Mouse (Mus musculus) limb, embryonic 13.5 days (tissue): Measurements from ENCODE around the gene Gm17359. TPM values are rescaled to one million over a fixed set of nuclear protein-coding genes. Genes with fewer than 3 reads are reported as not detected.

Source experiments
- ATAC-seq: fragments of 200-750 bp; cut with Nextera tagmentation; 2 replicates; pipeline ENCODE4 v1.8.0; 2017; ENCODE audit warnings: low read depth, moderate number of reproducible peaks, moderate TSS enrichment; ENCODE audit not compliant: low FRiP score
- H3K27ac ChIP-seq: fragments of 300-500 bp; sonication (generic); 2 replicates; pipeline ENCODE4 v1.5.1; 2015; ENCODE audit warnings: inconsistent platforms, mild to moderate bottlenecking, moderate library complexity
- H3K27me3 ChIP-seq: fragments of 300-500 bp; sonication (generic); 2 replicates; pipeline ENCODE4 v1.6.1; 2015; ENCODE audit warnings: mild to moderate bottlenecking, inconsistent platforms
- H3K36me3 ChIP-seq: fragments of 300-500 bp; sonication (generic); 2 replicates; pipeline ENCODE4 v1.6.1; 2015; ENCODE audit warnings: inconsistent platforms, mild to moderate bottlenecking, moderate library complexity
- H3K4me1 ChIP-seq: fragments of 300-500 bp; sonication (generic); 2 replicates; pipeline ENCODE4 v1.6.1; 2015; ENCODE audit warnings: inconsistent platforms
- H3K4me2 ChIP-seq: fragments of 300-500 bp; sonication (generic); replicated peaks from 2 replicates; pipeline ENCODE4 v1.6.1; 2015; ENCODE audit warnings: inconsistent platforms, mild to moderate bottlenecking, moderate library complexity
- H3K4me3 ChIP-seq: fragments of 300-500 bp; sonication (generic); 2 replicates; pipeline ENCODE4 v1.5.1; 2015; ENCODE audit warnings: moderate library complexity, mild to moderate bottlenecking, inconsistent platforms
- H3K9ac ChIP-seq: fragments of 300-500 bp; sonication (generic); 2 replicates; pipeline ENCODE4 v1.6.1; 2015; ENCODE audit warnings: mild to moderate bottlenecking, inconsistent platforms
- H3K9me3 ChIP-seq: fragments of 300-500 bp; sonication (generic); 2 replicates; pipeline ENCODE4 v1.6.1; 2016; ENCODE audit warnings: inconsistent platforms
- WGBS: fragments of 180-500 bp; shearing (Covaris S2); methylation state at CpG from one replicate; pipeline ENCODE4 v1.1.7; 2015; 5-methylcytosine and 5-hydroxymethylcytosine counted together
- polyA plus RNA-seq: library from polyadenylated mRNA; unstranded; fragments of >200 nt; fragmentation: Nextera tagmentation; extraction: Ambion mirVana; gene quantifications from 2 replicates; pipeline ENCODE4 v1.2.1, GENCODE M21; 2015

The Gm17359 gene
- 0.08 and 0.20 TPM in 2 replicates for polyA plus RNA-seq

- ATAC-seq: no peak
- Histone ChIP-seq H3K36me3 (no peaks in the 10 kb centered on the region), H3K9ac (no peak within 1 kb of the TSS), H3K27ac (no peak within 1 kb of the TSS), H3K4me1 (0 out of 2 replicates have a peak, but pooled peaks cover under 1% of the 10 kb centered on the region), H3K27me3 (no peaks in the 10 kb centered on the region), H3K4me3 (no peak within 1 kb of the TSS), H3K4me2 (no peak within 1 kb of the TSS), H3K9me3 (no peaks in the 10 kb centered on the region)
- 55% methylated on average over 8 of the region's 8 CpGs for WGBS
Observed at GRCm38 (mm10) chr3:79336044-79336766, at the start of gene Gm17359. Gene Gm17359 (plus strand): TSS chr3:79336661.

- Histone ChIP-seq H3K4me1 (peaks cover 42% of the 10 kb centered on the region), H3K27me3 (peaks cover 4% of the 10 kb centered on the region; the same call in 1 of the 2 replicates), H3K36me3 (no peaks in the 10 kb centered on the region), H3K9ac (peak overlapping the region; percentile 94), H3K9me3 (no peaks in the 10 kb centered on the region), H3K4me3 (peak overlapping the region; percentile 92), H3K4me2 (peak overlapping the region; percentile 96), H3K27ac (peak overlapping the region; percentile 97)
- peak; percentile 98 for ATAC-seq
- WGBS: under 1% methylated on average over 37 of the region's 60 CpGs
Observed at GRCm38 (mm10) chr3:79287108-79287576, 49.3 kb upstream of the Gm17359 start.

- peak overlapping the region; percentile 82 for H3K9ac ChIP-seq
- 13% methylated on average over 17 of the region's 17 CpGs for WGBS
- no peak for ATAC-seq
- no peaks in the 10 kb centered on the region for H3K36me3 ChIP-seq
- H3K4me2 ChIP-seq: peak overlapping the region; percentile 96
- no peaks in the 10 kb centered on the region for H3K9me3 ChIP-seq
- H3K27ac ChIP-seq: no peak overlapping the region
- H3K27me3 ChIP-seq: peaks cover 4% of the 10 kb centered on the region; the same call in 1 of the 2 replicates
- peaks cover 34% of the 10 kb centered on the region for H3K4me1 ChIP-seq
- peak overlapping the region; percentile 92 for H3K4me3 ChIP-seq
Observed at GRCm38 (mm10) chr3:79287699-79288458, 48.6 kb upstream of the Gm17359 start.

- ATAC-seq: no peak
- Histone ChIP-seq H3K27ac (no peak overlapping the region), H3K4me2 (no peak overlapping the region), H3K9me3 (no peaks in the 10 kb centered on the region), H3K4me3 (no peak overlapping the region), H3K9ac (no peak overlapping the region), H3K36me3 (no peaks in the 10 kb centered on the region), H3K4me1 (peaks cover 23% of the 10 kb centered on the region), H3K27me3 (peaks cover 4% of the 10 kb centered on the region; the same call in 1 of the 2 replicates)
- 73% methylated on average over 3 of the region's 3 CpGs for WGBS
Observed at GRCm38 (mm10) chr3:79289050-79289449, 47.4 kb upstream of the Gm17359 start.

GRCm38 (mm10) chr3:79293023-79293422 is 43.4 kb upstream of the Gm17359 start:
- Histone ChIP-seq H3K27me3 (peaks cover 4% of the 10 kb centered on the region; the same call in 1 of the 2 replicates), H3K9me3 (no peaks in the 10 kb centered on the region), H3K4me2 (no peak overlapping the region), H3K9ac (no peak overlapping the region), H3K4me1 (peaks cover 2% of the 10 kb centered on the region; the same call in 1 of the 2 replicates), H3K4me3 (no peak overlapping the region), H3K27ac (no peak overlapping the region), H3K36me3 (no peaks in the 10 kb centered on the region)
- WGBS: 64% methylated on average over 4 of the region's 4 CpGs
- ATAC-seq: no peak

- no peaks in the 10 kb centered on the region for H3K4me1 ChIP-seq
- H3K27me3 ChIP-seq: no peaks in the 10 kb centered on the region
- H3K27ac ChIP-seq: no peak overlapping the region
- 90% methylated on average over 3 of the region's 3 CpGs for WGBS
- H3K9me3 ChIP-seq: no peaks in the 10 kb centered on the region
- ATAC-seq: no peak
- no peak overlapping the region for H3K9ac ChIP-seq
- no peaks in the 10 kb centered on the region for H3K36me3 ChIP-seq
- no peak overlapping the region for H3K4me3 ChIP-seq
- H3K4me2 ChIP-seq: no peak overlapping the region
Observed at GRCm38 (mm10) chr3:79294701-79295100, 41.8 kb upstream of the Gm17359 start.

GRCm38 (mm10) chr3:79296049-79296448 is 40.4 kb upstream of the Gm17359 start:
- H3K36me3 ChIP-seq: no peaks in the 10 kb centered on the region
- no peaks in the 10 kb centered on the region for H3K27me3 ChIP-seq
- H3K4me2 ChIP-seq: no peak overlapping the region
- no peak for ATAC-seq
- no peak overlapping the region for H3K27ac ChIP-seq
- 63% methylated on average over 5 of the region's 5 CpGs for WGBS
- H3K9me3 ChIP-seq: no peaks in the 10 kb centered on the region
- no peak overlapping the region for H3K4me3 ChIP-seq
- H3K9ac ChIP-seq: no peak overlapping the region
- H3K4me1 ChIP-seq: no peaks in the 10 kb centered on the region

- 79% methylated on average over 3 of the region's 3 CpGs for WGBS
Observed at GRCm38 (mm10) chr3:79296586-79296985, 39.9 kb upstream of the Gm17359 start.

GRCm38 (mm10) chr3:79297281-79297680 is 39.2 kb upstream of the Gm17359 start:
- no peak for ATAC-seq
- Histone ChIP-seq H3K4me3 (no peak overlapping the region), H3K4me2 (no peak overlapping the region), H3K27ac (no peak overlapping the region), H3K9me3 (no peaks in the 10 kb centered on the region), H3K4me1 (no peaks in the 10 kb centered on the region), H3K9ac (no peak overlapping the region), H3K27me3 (no peaks in the 10 kb centered on the region), H3K36me3 (no peaks in the 10 kb centered on the region)
- WGBS: 77% methylated on average over 4 of the region's 4 CpGs

More at GRCm38 (mm10) chr3:79296586-79296985, 39.9 kb upstream of the Gm17359 start:
- Histone ChIP-seq H3K9me3 (no peaks in the 10 kb centered on the region), H3K9ac (no peak overlapping the region), H3K27ac (no peak overlapping the region), H3K27me3 (no peaks in the 10 kb centered on the region), H3K4me2 (no peak overlapping the region), H3K36me3 (no peaks in the 10 kb centered on the region), H3K4me3 (no peak overlapping the region), H3K4me1 (no peaks in the 10 kb centered on the region)
- no peak for ATAC-seq

- no peak for ATAC-seq
- no peak overlapping the region for H3K4me3 ChIP-seq
- WGBS: 88% methylated on average over 15 of the region's 15 CpGs
Observed at GRCm38 (mm10) chr3:79299401-79299800, 37.1 kb upstream of the Gm17359 start.

GRCm38 (mm10) chr3:79308605-79309004 is 27.9 kb upstream of the Gm17359 start:
- no peak overlapping the region for H3K27ac ChIP-seq
- ATAC-seq: no peak
- H3K4me2 ChIP-seq: no peak overlapping the region
- no peaks in the 10 kb centered on the region for H3K4me1 ChIP-seq
- no peaks in the 10 kb centered on the region for H3K27me3 ChIP-seq
- H3K9me3 ChIP-seq: 0 out of 2 replicates have a peak, but pooled peaks cover 5% of the 10 kb centered on the region
- no peaks in the 10 kb centered on the region for H3K36me3 ChIP-seq
- WGBS: 85% methylated on average over 4 of the region's 4 CpGs
- H3K4me3 ChIP-seq: no peak overlapping the region
- H3K9ac ChIP-seq: no peak overlapping the region

More at GRCm38 (mm10) chr3:79299401-79299800, 37.1 kb upstream of the Gm17359 start:
- Histone ChIP-seq H3K27me3 (no peaks in the 10 kb centered on the region), H3K4me1 (no peaks in the 10 kb centered on the region), H3K9me3 (no peaks in the 10 kb centered on the region), H3K9ac (no peak overlapping the region), H3K4me2 (no peak overlapping the region), H3K36me3 (no peaks in the 10 kb centered on the region), H3K27ac (no peak overlapping the region)

GRCm38 (mm10) chr3:79310184-79310583 is 26.3 kb upstream of the Gm17359 start:
- Histone ChIP-seq H3K4me2 (no peak overlapping the region), H3K9ac (no peak overlapping the region), H3K9me3 (0 out of 2 replicates have a peak, but pooled peaks cover 5% of the 10 kb centered on the region), H3K4me1 (0 out of 2 replicates have a peak, but pooled peaks cover 3% of the 10 kb centered on the region), H3K4me3 (no peak overlapping the region), H3K36me3 (no peaks in the 10 kb centered on the region), H3K27ac (no peak overlapping the region), H3K27me3 (no peaks in the 10 kb centered on the region)
- 80% methylated on average over 7 of the region's 7 CpGs for WGBS
- no peak for ATAC-seq
